Mouse (Mus musculus) lung, embryonic 16.5 days (tissue): ENCODE results near the gene Elof1. TPM values are rescaled to one million over a fixed set of nuclear protein-coding genes. Genes with fewer than 3 reads are reported as not detected.

Source experiments
- ATAC-seq: fragments of 200-750 bp; cut with Nextera tagmentation; 2 replicates; pipeline ENCODE4 v1.8.0; 2017; ENCODE audit warnings: low read depth, mild to moderate bottlenecking, moderate library complexity
- H3K27ac ChIP-seq: fragments of 300-500 bp; sonication (generic); 2 replicates; pipeline ENCODE4 v1.5.1; 2014; ENCODE audit warnings: mild to moderate bottlenecking, control low read depth, low read length
- H3K27me3 ChIP-seq: fragments of 300-500 bp; sonication (generic); 2 replicates; pipeline ENCODE4 v1.6.1; 2014; ENCODE audit warnings: low read depth, low read length, mixed read lengths; ENCODE audit not compliant: control insufficient read depth, insufficient read depth
- H3K36me3 ChIP-seq: fragments of 300-500 bp; sonication (generic); 2 replicates; pipeline ENCODE4 v1.6.1; 2014; ENCODE audit warnings: low read length; ENCODE audit not compliant: control insufficient read depth, insufficient read depth
- H3K4me1 ChIP-seq: fragments of 300-500 bp; sonication (generic); replicated peaks from 2 replicates; pipeline ENCODE4 v1.6.1; 2014; ENCODE audit warnings: low read length, mixed read lengths; ENCODE audit not compliant: control insufficient read depth, insufficient read depth
- H3K4me2 ChIP-seq: fragments of 300-500 bp; sonication (generic); 2 replicates; pipeline ENCODE4 v1.6.1; 2014; ENCODE audit warnings: low read depth, low read length, control low read depth
- H3K4me3 ChIP-seq: fragments of 300-500 bp; sonication (generic); 2 replicates; pipeline ENCODE4 v1.5.1; 2014; ENCODE audit warnings: mild to moderate bottlenecking, low read length, control low read depth
- H3K9ac ChIP-seq: fragments of 300-500 bp; sonication (generic); 2 replicates; pipeline ENCODE4 v1.6.1; 2014; ENCODE audit warnings: low read length, control low read depth
- H3K9me3 ChIP-seq: fragments of 300-500 bp; sonication (generic); 2 replicates; pipeline ENCODE4 v1.6.1; 2016; ENCODE audit warnings: low read length; ENCODE audit not compliant: control insufficient read depth
- WGBS: fragments of 180-500 bp; shearing (Covaris S2); extraction: QIAGEN DNeasy Blood & Tissue Kit; methylation state at CpG from one replicate; pipeline ENCODE4 v1.1.7; 2014; 5-methylcytosine and 5-hydroxymethylcytosine counted together
- polyA plus RNA-seq: library from polyadenylated mRNA; unstranded; fragments of >200 nt; fragmentation: Nextera tagmentation; extraction: Ambion mirVana; gene quantifications from 2 replicates; pipeline ENCODE4 v1.2.1, GENCODE M21; 2015

Gene Elof1
- polyA plus RNA-seq, 1 experiment from 2014 or later = 197 TPM

DNA sequence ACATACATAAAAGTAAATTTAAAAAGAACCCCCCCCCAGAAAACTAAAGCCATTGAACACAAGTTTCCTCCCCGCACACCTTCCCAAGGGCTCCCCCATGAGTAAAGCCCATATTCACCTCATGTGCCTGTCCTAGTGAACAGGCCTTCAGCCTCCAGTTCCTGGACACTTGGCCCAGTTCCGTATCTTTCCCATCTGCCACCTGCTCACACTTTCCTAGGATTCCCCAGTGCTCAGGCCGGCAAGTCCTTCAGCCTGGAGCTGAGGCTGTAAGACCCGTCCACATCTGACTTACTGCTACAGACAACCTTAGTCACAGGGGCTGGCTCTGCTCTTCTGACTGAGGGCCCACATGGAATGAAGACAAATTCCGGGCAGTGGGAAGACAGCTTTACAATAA, 22.8 kb upstream of the Elof1 start:
- no peaks in the 10 kb centered on the region for H3K27me3 ChIP-seq
- no peak for ATAC-seq
- WGBS = 84% methylated on average over 5 of the region's 5 CpGs

GRCm38 (mm10) chr9:22138480-22138879, 21.5 kb upstream of the Elof1 start:
- WGBS = 28% methylated on average over 2 of the region's 2 CpGs
- Histone ChIP-seq H3K4me1 (no peaks in the 10 kb centered on the region), H3K27ac (no peak overlapping the region), H3K4me3 (no peak overlapping the region), H3K36me3 (no peaks in the 10 kb centered on the region), H3K27me3 (no peaks in the 10 kb centered on the region), H3K9ac (no peak overlapping the region), H3K9me3 (no peaks in the 10 kb centered on the region), H3K4me2 (no peak overlapping the region)
- ATAC-seq = no peak

More for the DNA sequence above, 22.8 kb upstream of the Elof1 start:
- Histone ChIP-seq H3K4me1 (no peaks in the 10 kb centered on the region), H3K27ac (no peak overlapping the region), H3K9me3 (no peaks in the 10 kb centered on the region), H3K4me3 (no peak overlapping the region), H3K9ac (no peak overlapping the region), H3K36me3 (no peaks in the 10 kb centered on the region), H3K4me2 (no peak overlapping the region)

DNA sequence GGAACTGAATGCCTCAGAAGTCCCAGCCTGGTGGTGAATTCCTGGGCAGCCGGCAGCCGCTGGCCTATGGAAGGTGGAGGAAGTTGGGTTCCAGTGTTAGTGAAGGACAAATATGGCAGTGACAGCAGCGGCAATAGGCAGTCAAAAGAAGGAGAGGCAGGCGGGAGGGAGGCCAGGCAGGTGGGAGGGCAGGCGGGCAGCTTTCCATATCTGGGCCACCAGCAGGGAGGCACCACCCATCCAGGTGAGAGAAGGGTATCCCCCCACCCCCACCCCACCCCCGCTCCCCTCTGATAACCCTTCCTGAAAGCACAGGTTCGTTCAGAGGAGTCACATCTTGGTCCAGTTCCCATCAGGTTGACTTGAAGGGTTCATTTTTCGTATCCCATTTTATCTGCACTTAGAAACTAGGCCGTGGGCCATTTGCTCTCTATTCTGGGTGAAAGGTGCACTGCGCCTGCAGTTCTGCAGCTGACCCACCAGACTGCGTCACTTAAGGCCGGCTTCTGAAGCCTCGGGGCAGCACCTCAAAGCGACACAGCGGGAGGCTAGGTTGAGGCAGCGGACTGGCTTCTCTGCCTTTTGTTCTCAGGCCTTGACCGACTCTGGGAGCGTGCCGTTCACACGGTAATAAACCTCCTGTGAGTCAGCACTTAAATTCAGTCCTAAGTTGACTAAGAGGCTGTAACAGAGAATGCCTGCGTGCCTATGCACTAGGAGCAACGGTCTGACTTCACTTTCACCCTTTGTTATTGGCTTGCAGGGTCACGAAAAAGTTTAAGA, 20.0 kb upstream of the Elof1 start:
- 19% methylated on average over 23 of the region's 23 CpGs for WGBS
- Histone ChIP-seq H3K36me3 (no peaks in the 10 kb centered on the region), H3K4me2 (no peak overlapping the region), H3K4me3 (no peak overlapping the region), H3K9ac (no peak overlapping the region), H3K27ac (no peak overlapping the region), H3K27me3 (no peaks in the 10 kb centered on the region), H3K9me3 (no peaks in the 10 kb centered on the region), H3K4me1 (peaks cover under 1% of the 10 kb centered on the region; the same call in 1 of the 2 replicates)
- ATAC-seq = no peak

DNA sequence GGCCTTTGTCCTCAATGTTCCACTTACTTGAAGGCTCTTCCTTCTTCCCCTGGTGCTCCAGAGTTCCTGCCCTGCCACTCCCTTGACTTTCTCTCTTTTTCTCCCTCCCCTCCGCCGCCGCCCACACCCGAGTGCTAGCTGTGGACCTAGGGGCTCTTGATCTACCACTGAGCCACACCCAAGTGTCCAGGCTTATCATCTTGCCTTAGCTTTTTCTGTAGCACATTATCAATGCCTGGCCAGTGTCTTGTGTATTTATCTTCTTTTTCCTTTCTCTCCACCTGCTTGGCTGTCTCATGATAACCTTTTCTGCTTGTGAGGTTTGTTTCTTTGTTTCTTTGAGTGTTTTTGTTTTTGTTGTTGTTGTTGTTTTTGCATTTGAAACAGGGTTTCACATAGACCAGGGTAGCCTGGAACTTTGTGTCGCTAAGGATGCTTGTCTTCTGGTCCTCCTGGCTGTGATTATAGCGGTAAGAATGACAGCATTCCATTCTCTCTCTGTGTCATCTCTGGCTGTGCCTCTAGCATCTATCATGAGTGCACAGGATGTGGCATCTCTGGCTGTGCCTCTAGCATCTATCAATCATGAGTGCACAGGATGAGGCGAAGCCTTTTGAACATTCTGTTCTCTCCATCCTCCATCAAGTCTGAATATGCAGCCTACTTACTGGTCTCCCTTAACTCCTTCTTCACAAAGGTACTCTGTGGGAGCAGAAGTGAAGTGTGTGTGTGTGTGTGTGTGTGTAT, 18.8 kb upstream of the Elof1 start, which contains the start of gene Acp5:
Gene Acp5, minus strand, starts transcription at position 68 of the 747 bp plus-strand sequence.
- Histone ChIP-seq H3K27ac (no peak within 1 kb of the TSS), H3K27me3 (no peaks in the 10 kb centered on the region), H3K4me3 (no peak within 1 kb of the TSS), H3K4me2 (no peak within 1 kb of the TSS), H3K9ac (no peak within 1 kb of the TSS), H3K9me3 (no peaks in the 10 kb centered on the region), H3K4me1 (peaks cover 10% of the 10 kb centered on the region; the same call in 1 of the 2 replicates), H3K36me3 (no peaks in the 10 kb centered on the region)
- 64% methylated on average over 7 of the region's 7 CpGs for WGBS
- no peak for ATAC-seq

GRCm38 (mm10) chr9:22134988-22135643, 18.1 kb upstream of the Elof1 start:
- no peaks in the 10 kb centered on the region for H3K36me3 ChIP-seq
- H3K9me3 ChIP-seq = no peaks in the 10 kb centered on the region
- 79% methylated on average over 9 of the region's 9 CpGs for WGBS
- no peak overlapping the region for H3K27ac ChIP-seq
- no peak for ATAC-seq
- no peaks in the 10 kb centered on the region for H3K27me3 ChIP-seq
- H3K4me2 ChIP-seq = no peak overlapping the region
- no peak overlapping the region for H3K9ac ChIP-seq
- H3K4me1 ChIP-seq = peaks cover 10% of the 10 kb centered on the region; the same call in 1 of the 2 replicates
- no peak overlapping the region for H3K4me3 ChIP-seq

- H3K27ac ChIP-seq = no peak overlapping the region
- WGBS = 76% methylated on average over 7 of the region's 7 CpGs
- no peak overlapping the region for H3K4me2 ChIP-seq
- no peak overlapping the region for H3K9ac ChIP-seq
- H3K27me3 ChIP-seq = no peaks in the 10 kb centered on the region
- H3K4me3 ChIP-seq = no peak overlapping the region
- H3K9me3 ChIP-seq = no peaks in the 10 kb centered on the region
- ATAC-seq = no peak
- H3K36me3 ChIP-seq = no peaks in the 10 kb centered on the region
- H3K4me1 ChIP-seq = peaks cover 10% of the 10 kb centered on the region; the same call in 1 of the 2 replicates
Observed at GRCm38 (mm10) chr9:22134246-22134890, 17.4 kb upstream of the Elof1 start.

- H3K4me2 ChIP-seq = peak overlapping the region; percentile 72
- peak overlapping the region; percentile 63; the same call in 1 of the 2 replicates for H3K9ac ChIP-seq
- WGBS = 27% methylated on average over 11 of the region's 11 CpGs
- no peaks in the 10 kb centered on the region for H3K36me3 ChIP-seq
- peak overlapping the region; percentile 44 for H3K4me3 ChIP-seq
- peak; percentile 5; the same call in 1 of the 2 replicates for ATAC-seq
- no peak overlapping the region for H3K27ac ChIP-seq
- no peaks in the 10 kb centered on the region for H3K27me3 ChIP-seq
- H3K9me3 ChIP-seq = no peaks in the 10 kb centered on the region
- peaks cover 10% of the 10 kb centered on the region; the same call in 1 of the 2 replicates for H3K4me1 ChIP-seq
Observed at GRCm38 (mm10) chr9:22132220-22132619, 15.2 kb upstream of the Elof1 start.

- Histone ChIP-seq H3K27ac (no peak overlapping the region), H3K4me1 (peaks cover 10% of the 10 kb centered on the region; the same call in 1 of the 2 replicates), H3K4me2 (peak overlapping the region; percentile 72), H3K9me3 (no peaks in the 10 kb centered on the region), H3K36me3 (no peaks in the 10 kb centered on the region), H3K27me3 (no peaks in the 10 kb centered on the region), H3K4me3 (peak overlapping the region; percentile 44), H3K9ac (peak overlapping the region; percentile 63)
- peak; percentile 77 for ATAC-seq
- WGBS = 1% methylated on average over 35 of the region's 35 CpGs
Observed at GRCm38 (mm10) chr9:22131226-22131981, 14.4 kb upstream of the Elof1 start.
